Mouse (Mus musculus) cerebellum, adult 9-10 months (tissue): ENCODE results near the gene Agbl1.
"Not testable (repeated sequence)": the region's sequence is repeated elsewhere in the genome, so short reads cannot be mapped to it uniquely, and the experiment has no call there.

Experiments
- DNase-seq: peaks from one replicate; pipeline ENCODE4 v3.0.0; 2022

The Agbl1 gene

DNA sequence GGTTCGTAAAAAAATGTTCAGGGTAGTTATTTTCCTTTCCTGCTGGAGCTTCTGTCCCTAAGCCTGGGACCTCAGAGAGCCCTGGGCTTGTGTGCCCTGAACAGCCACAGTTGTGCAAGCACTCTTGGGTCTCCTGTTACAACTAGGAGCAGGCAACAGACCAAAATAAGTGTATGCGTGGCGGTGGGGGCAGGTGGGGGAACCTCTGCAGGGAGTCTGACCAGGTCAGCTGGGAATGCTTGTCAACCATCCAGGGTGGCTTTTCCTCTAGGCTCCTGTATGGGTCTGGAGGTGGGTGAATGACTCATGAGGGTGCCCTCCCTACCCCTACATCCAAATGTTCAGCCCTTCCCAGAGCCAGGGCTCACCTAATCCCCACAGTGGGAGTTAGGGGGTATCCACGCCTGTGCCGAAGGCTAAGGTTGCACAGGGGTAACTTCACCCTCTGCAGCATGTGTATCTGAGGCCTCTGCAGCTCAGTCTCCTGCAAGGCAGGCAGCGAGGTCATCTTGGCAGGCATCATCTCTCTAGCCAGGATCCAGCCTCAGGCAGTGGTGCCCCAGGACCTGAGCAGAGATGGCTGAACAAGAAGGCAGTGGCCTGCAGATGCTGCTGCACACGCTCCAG lies at the start of gene Agbl1:
TSS of gene Agbl1 (plus strand) at position 577 of the 627 bp plus-strand sequence.
- DNase-seq: no peak

DNA sequence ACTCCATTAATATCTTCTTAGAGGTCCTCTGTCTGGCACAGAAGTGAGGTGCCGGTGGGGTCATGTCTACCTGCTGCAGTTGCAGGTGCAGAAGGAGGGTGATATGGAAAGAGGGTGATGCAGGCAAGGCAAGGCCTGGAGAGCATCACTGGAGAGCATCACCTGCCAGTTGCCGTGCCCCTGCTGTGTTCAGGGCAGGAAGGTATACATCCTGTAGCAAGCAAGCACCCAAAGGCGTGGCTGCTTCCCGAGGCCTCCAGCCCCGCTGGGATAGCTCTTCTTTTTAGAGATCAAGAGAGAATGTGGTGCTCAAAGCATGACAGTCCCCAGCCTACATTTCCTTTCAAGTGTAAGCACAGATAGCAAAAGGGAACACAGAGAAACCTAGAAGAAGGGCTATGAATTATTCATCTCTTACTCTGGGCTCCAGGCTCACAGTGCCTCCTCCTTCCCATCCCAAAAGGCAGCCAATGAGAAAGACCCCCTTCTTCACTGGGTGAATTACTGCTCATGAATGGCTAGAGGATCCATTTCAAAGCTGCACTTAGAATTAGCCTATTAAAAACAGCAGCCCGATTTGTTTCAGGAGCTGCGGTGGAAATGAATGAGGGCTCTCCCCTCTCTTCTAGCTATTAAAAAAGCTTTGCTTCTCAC lies 44.6 kb upstream of the Agbl1 start:
- DNase-seq: no peak

DNA sequence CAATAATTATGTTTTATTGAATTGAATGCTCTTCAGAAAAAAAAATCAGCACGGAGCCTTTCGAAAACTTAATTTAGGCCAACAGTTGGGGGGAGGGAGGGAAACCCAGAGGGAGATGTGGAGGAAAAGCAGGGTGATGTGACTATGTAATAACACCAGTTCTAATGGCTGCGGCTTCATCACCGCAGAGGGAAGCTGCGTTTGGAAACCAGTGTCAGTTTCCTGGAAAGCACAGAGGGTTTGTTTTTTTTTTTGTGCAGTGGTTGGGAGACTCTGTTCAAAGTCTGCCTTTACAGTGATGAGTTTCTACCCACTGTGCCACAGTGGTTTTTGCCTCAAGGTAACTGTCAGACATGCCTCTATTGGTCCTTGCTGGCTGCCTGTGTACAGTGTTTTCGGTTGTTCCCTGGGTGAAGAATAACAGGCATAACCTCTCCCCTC lies 44.0 kb upstream of the Agbl1 start:
- no peak for DNase-seq

DNA sequence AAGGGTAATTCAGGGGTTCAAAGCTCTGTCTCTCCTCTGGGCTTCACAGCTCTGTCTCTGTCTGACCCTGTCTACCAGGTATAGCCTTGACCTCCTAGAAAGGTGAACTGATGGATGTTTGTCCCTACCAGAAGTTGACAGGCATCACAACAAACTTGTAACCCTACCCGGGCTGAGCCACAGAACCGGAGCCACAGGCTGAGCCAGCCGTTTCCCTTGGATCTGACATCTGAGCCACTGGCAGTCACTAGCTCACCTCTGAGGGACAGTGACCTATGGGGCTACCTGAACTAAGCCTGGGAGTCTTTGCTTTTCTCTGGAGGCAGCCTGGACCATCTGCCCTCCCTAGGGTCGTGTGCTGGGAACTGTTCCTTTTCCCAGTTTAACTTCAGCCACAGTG lies 11.1 kb upstream of the Agbl1 start:
- no peak for DNase-seq

DNA sequence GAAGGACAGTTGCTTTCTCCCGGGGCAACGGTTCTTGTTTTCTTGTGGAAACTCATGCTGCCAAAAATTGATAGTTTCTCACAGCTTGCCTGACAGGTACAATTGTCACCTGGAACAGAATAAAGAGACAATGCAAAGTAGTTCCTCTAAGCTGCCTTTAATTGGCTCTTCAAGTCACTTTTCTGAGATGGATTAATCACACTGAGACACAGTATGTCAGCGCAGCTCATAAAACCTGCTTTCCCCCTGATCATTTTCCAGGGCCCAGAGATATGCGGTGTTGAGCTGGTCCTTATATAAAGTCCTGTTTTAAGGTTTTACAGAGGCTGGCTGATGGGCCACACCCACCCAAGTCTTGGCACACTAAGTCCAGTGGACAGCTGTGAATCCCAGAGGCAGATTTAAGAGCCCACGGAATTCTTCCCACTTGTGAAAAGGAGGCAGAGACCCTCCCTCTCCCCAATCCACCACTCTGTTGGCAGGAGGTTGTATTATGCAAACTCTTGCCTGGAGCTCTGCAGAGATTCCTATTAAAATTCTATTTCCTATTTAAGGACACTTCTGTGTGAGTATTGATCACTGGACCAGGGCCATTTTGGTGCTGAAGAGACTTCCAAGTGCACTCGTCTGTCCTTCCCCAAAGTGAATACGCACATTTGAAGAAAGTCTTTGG lies 9.8 kb upstream of the Agbl1 start:
- no peak for DNase-seq

DNA sequence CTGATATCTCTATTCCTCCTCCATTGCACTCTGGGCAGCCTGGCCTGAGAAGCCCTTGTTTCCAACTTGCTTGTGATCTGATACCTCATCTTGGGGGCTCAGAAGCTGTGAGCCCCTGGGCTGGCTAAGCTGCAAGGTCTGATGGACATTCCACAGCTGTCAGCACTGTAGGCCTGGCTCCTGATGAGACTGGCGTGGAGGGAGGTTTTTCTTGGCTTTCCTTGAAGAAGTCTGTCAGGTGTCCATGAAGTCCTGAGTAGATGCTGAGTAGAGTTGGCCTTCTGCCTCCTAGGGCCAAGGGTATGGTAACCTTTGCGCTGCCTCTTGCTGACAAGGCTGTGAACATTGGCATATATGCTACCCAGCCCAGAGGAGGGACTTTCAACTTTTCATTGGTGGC lies 7.0 kb upstream of the Agbl1 start:
- no peak for DNase-seq

DNA sequence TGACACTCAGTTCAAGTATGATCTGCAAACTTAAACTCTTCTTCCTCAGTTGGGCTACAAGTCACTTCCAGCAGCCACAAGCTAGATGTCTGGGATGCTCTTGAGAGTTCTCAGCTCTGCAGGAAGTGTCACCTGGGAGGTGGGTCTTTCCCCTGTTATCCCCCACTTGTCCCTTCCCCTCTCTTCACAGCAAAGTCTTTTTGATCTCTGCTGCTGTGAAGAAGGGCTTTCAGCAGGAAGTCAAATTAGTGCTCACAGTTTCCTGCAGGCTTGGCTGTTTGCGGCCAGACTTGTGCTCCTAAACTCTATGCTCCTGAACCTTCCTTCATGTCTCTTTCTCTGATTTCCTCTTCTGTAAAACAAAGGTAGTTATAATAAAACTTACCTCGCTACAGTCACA lies 806 bp upstream of the Agbl1 start:
- no peak for DNase-seq

DNA sequence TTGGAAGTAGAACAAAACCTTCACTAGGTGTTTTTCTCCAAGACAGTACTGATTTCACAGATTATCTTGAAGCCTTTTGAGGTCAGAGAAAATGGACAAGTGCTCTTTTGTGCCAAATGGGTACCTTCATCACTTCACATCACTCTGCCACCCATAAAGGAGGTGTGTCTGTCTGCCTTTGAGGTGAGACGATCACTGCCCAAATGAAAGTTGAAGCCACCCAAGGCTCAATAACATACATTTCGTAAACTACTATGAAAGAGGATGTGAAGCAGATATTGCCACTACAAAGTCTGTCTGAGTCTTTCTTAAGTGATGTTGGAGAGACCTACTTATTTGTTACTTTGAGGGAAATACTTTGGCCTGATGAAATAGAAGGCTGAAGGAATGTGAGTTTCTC lies 4.6 kb downstream of the Agbl1 start:
- DNase-seq: no peak

DNA sequence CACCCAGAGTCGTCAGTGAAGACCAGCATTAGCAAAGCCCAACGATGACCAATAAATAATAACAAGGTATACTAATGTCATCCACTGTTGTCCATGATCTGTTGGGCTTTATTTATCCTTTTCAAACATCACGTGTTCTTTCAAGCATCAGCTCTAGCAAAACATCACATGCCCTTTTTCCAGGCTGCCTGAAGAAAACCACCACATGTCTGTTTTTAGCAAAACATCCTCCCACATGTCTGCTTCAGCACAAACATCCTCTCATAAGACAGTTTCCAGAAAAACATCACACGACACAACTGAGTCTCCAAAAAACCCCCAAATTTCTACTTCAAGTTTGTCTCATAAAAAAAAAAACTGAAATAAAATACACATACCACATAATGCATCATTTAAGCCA lies 7.8 kb downstream of the Agbl1 start:
- DNase-seq: no peak

DNA sequence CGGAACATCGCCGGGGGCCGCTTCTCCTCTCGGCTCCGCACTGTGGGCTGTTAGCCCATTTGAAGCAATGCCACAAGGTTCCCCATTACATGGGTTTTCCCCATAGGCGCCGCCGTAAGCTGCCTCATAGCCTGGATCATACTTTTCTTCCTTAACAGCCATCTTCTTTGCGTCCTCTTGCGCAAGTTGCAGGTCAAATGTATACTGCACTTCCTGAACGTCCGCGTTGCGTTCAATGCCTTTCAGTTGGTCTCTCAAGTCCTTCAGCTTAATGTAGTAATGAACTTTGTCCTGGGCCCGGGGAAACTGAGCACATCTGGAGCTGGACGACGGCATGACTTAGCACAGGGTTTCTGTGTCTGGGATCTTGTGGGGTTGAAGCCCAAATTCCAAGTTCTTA lies 15.2 kb downstream of the Agbl1 start:
- not testable (repeated sequence) for DNase-seq

DNA sequence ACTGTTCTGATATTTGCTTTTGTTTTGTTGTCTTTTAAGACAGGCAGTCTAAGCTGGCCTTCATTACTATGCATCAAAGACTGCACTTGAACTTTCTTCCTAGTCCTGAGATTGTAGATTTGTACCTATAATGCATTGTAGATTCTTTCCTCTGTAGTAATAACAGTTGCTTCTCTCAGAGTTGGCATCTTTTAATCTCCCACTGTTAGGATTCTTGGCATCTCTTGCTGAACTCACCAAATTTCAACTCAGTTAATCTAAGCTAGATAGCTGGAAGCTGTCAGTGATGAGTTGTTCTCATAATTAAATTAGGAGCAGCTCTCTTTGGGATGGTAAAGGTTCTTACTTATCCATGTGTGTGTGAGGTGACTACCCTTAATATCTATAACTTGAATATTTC lies 45.4 kb downstream of the Agbl1 start:
- DNase-seq: no peak

DNA sequence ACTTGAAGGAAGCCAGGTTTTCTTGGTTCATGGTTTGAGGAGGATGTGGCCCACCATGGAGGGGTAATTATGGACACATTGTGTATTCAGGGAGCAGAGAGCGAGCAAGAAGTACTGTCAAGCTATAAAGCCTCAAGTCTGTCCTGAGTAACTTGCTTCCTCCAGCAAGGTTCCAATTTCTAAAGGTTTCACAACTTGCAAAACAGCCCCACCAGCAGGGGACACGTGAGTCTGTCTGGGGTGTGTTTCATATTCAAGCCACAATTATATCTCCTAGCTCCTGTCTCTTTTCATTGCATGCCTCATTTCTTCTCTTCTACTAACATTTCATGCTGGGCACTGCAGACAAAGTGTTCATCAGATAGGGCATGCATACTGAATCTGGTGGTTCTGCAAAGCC lies 53.1 kb downstream of the Agbl1 start:
- DNase-seq: no peak

DNA sequence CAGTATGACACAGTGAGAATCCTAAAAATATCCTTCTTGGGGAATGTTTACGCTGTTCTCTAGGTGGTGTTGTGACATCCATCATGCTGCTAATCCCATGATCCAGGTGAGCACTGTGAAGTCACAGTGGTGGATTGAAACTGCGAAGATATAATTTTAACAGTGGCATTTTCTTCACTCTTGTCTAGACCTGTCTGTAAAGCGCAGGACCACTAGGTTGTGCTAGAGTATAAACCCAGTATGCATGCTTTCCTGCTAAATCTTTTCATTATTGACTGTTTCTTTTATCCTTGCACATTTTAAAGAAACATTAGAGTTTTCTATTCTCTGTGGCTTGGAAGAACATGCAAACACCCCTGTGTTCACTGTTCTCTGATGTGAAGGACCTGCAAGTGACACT lies 57.8 kb downstream of the Agbl1 start:
- no peak for DNase-seq

DNA sequence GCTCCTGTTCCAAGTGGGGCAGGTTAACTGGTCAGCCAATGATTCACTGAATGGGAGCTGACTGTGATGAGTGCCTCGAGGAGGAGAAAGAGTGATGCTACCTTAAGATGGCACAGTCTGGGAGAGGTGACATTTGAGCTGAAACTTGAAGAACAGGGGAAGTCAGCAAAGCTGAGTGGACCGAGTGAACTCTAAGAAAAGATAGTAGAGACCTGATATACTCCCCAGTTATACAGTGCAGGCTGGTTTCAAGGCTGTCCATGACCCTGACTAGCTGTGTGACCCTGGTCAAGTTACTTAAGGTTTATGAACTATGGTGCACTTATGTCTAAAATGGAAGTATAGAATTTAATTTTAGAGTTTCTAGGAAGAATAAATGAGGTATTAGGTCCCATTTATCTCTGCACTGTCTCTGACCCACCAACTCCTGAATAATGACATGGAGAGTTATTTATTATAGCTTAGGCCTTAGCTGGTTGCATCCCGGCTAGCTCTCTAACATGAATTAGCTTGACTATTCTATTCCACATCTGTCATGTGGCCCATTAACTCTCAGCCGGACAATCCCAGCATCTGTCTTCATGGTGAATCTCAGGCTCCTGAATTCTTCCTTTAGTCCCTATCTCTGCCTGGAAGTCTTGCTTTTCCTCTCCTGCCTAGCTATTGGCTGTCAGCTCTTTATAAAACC lies 92.3 kb downstream of the Agbl1 start:
- no peak for DNase-seq

DNA sequence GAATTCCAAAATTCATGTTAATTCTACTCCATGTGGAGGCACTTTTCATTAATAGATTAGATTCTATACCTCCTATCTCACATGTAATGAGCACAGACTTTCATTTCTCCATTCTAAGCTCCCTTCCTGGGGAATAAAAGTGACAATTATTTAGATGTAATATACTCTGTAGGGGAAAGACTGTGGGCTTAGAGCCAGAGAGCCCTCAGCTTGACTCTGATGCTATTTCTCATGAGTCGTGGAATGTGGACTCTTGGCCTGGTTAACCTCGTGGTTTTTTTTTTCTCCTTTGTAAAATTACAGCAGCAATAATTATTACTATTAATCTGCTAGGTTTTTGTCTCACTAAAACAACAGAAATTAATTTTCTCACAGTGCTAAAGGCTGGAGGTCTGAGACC lies 96.4 kb downstream of the Agbl1 start:
- no peak for DNase-seq

DNA sequence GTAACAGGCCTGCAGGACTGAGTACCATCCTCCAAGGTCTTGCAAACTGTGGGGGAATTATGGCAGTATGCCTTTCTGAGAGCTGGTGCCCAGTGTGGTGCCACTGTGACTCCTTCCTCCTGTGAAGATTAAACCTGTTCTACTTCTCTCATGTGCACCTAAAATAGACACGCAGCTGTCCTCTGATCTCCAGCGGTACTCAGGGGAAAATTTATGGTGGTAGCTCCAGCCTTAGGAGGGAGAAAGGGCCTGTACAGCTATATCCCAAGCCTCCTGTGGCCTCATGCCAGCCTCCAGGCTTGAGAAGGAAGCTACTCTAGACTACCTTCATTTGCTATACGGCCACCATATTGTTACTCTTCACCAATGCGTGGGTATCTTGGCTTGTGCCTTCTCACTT lies 109.6 kb downstream of the Agbl1 start:
- no peak for DNase-seq

DNA sequence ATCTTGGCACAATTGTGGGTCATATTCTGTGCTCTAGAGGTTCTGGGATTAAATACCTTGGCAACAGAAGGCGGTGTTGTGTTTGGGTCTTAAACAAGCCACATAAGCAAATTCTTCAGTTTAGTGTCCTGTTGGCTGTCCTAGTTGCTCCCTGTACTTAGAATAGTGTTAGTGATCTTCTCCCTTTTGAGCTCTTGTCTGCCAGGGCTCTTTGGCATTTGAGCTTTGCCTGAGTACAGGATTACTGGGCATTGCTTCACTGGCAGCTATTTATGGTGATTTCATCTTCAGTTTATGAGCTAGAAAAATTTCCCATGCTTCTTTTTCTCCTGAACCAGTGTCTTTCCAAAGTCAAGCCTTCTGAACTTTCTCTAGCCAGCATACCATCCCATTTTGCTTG lies 111.9 kb downstream of the Agbl1 start:
- DNase-seq: no peak

DNA sequence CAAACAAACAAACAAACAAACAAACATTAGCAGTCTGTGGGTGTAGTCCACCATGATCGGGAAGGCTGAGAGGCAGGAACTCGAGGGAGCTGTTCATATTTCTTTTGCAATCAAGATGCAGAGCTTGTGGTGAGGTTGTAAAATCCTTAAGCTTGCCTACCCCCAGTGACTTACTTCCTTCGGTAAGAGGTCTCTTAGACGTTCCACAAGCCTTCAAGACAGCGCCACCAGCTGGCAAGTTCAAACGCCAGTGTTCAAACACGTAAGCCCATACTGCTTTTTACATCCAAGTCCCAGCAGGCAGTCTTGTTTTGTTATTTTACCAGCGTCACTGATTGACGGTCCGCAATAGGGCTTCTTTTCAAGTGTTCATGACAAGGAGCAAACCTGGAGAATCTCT lies 123.8 kb downstream of the Agbl1 start:
- no peak for DNase-seq

DNA sequence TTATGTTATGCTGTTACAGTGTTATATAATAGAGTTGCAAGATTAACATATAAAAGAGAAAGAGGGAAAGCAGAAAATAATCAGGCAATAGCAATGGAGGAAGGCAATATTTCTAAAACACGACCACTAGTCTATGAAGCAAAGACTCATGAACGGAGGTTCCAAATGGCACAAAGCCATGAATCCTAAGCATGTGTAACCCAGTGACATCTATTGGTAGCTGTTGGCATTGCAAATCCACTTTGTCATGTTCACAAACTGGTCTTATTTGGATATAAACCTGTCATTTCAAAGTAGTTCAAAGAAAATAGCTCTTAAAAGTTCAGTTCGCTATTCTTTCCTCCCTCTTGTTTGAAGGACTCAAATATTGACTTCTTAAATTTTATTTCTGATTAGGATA lies 124.8 kb downstream of the Agbl1 start:
- DNase-seq: peak; percentile 4

DNA sequence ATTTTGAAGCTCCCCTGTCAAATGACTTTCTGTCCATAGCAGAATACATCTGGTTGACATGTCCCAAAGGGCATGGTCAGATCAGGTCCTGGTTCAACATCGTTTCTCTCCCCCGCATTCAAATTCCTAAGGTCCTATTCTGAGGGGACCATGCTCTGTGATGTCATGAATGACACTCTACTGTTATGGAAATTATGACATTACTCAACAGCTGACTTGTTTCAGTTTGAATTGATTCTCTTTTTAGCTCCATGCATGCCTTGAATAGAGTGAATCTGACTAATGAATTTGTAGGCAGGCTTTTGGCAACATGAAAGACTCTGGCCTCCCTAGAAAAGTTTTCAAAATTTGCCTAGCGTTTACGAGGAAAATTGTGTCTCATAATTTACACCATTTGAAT lies 141.6 kb downstream of the Agbl1 start:
- no peak for DNase-seq

DNA sequence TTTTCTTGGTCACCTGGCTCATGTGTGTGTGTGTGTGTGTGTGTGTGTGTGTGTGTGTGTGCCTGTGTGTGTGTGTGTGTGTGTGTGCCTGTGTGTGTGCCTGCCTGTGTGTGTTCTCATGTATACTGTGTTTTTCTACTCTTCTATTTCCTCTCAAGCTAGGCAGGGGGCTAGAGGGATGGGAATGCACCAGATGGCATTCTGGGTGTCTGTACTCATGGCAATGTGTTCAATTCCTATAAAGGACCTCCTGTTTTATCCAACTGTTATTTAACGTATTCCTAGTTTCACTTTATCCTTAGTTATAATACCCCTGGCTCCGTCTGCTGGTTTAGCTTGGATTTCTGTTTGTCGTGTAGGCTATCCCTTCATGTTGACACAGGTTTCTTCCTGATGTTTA lies 149.8 kb downstream of the Agbl1 start:
- DNase-seq: no peak

DNA sequence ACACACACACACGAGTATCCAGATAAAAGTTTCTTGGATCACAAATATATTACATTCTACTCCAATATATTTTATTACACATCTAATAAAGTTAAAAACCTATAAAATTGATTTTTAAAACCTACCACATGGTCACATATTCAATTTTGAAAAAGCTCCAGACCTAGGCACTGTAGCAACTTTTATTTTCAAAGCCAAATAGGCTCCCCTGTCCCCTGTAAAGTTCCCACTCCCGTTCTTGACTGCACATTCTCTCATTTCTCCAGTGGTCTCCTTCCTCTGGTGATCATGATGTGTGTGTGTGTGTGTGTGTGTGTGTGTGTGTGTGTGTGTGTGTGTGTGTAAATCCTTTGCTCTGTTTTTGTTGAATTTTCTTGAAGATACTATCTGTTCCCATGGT lies 152.3 kb downstream of the Agbl1 start:
- DNase-seq: no peak

DNA sequence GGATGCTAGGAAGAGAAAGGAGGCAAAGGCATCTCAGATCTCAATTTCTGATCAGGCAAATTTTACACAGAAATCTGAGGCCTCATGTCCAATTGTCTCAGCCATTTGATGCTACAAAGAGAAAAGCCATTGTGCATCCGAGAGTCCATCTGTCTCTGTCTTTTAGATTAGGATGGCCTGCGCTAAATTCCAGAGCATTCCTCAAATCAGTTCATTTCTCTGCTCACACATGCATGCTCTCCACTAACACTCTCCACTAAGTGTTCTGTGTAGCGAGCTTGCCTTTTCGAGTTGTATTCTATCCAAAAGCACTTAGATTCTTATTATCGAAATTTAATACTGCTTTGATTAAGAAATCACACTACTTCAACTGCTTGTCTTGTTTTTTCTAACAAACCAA lies 159.6 kb downstream of the Agbl1 start:
- DNase-seq: no peak
